Mouse (Mus musculus) C2C12 (cell line): ENCODE data around the gene Rbm47.

Experiments
- CTCF ChIP-seq: IDR thresholded peaks from one replicate; pipeline ENCODE4 v1.5.1; 2011; ENCODE audit not compliant: control insufficient read depth, insufficient read depth, insufficient read length
- FOSL1 ChIP-seq: IDR thresholded peaks from one replicate; pipeline ENCODE4 v1.8.0; 2011; ENCODE audit warnings: mild to moderate bottlenecking, low read length; ENCODE audit not compliant: poor library complexity, insufficient read depth, severe bottlenecking
- MYOG ChIP-seq: IDR thresholded peaks from one replicate; pipeline ENCODE4 v1.6.1; 2011; ENCODE audit not compliant: control insufficient read depth, insufficient read length; ENCODE audit errors: extremely low read depth

DNA sequence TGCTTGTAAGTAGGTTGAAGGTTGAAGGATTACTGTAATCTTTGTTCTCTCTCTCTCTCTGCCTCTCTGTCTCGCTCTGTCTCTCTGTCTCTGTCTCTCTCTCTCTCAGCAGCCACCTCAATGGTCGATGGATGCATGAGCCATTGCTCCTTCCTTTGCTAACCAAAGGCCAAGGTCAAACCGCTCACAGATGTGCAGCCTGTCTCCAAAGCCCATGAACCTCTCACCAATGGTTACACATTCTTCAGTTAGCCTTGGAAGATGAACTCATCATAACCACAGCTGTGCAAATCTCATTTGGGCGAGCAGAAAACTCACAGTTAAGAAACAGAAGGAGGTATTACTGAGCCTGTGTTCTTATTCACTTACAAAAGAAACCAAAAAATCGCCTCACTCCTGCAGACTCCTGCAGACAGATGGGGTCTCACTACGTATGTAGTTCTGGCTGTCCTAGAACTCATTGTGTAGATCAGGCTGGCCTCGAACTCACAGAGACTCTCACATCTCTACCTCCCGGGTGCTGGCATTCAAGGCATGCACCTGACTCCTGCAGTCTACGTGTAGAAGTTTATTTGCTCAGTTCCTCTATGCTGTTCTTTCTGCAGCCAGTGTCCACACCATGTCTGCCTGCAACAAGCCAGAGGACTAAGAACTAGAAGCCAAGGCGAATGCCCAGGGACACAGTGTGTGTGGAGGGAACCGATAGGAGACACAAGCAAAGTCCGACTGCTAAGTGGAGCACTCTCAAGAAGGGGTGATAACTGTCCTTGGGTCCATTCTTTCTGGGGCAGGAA is 49.4 kb downstream of the Rbm47 start:
- no peak for TF ChIP-seq CTCF
- TF ChIP-seq FOSL1, result no peak
- no peak for TF ChIP-seq MYOG
